Mouse (Mus musculus) limb, embryonic 12.5 days (tissue): ENCODE results near the gene C2cd2l. TPM values are rescaled to one million over a fixed set of nuclear protein-coding genes. Genes with fewer than 3 reads are reported as not detected.

ENCODE experiments used
- ATAC-seq: fragments of 200-750 bp; cut with Nextera tagmentation; 2 replicates; pipeline ENCODE4 v1.8.0; 2017; ENCODE audit warnings: low read depth, moderate TSS enrichment; ENCODE audit not compliant: insufficient number of reproducible peaks, insufficient read depth, low FRiP score, low TSS enrichment
- H3K27ac ChIP-seq: fragments of 300-500 bp; sonication (generic); 2 replicates; pipeline ENCODE4 v1.5.1; 2016; ENCODE audit warnings: mild to moderate bottlenecking, moderate library complexity
- H3K27me3 ChIP-seq: fragments of 300-500 bp; sonication (generic); 2 replicates; pipeline ENCODE4 v1.6.1; 2016; ENCODE audit warnings: mild to moderate bottlenecking, moderate library complexity
- H3K36me3 ChIP-seq: fragments of 300-500 bp; sonication (generic); 2 replicates; pipeline ENCODE4 v1.6.1; 2016; ENCODE audit warnings: mild to moderate bottlenecking, moderate library complexity
- H3K4me1 ChIP-seq: fragments of 300-500 bp; sonication (generic); replicated peaks from 2 replicates; pipeline ENCODE4 v1.6.1; 2016
- H3K4me2 ChIP-seq: fragments of 300-500 bp; sonication (generic); 2 replicates; pipeline ENCODE4 v1.6.1; 2016; ENCODE audit warnings: mild to moderate bottlenecking, moderate library complexity
- H3K4me3 ChIP-seq: fragments of 300-500 bp; sonication (generic); replicated peaks from 2 replicates; pipeline ENCODE4 v1.5.1; 2016; ENCODE audit warnings: mild to moderate bottlenecking
- H3K9ac ChIP-seq: fragments of 300-500 bp; sonication (generic); replicated peaks from 2 replicates; pipeline ENCODE4 v1.6.1; 2016; ENCODE audit warnings: mild to moderate bottlenecking, moderate library complexity
- H3K9me3 ChIP-seq: fragments of 300-500 bp; sonication (generic); 2 replicates; pipeline ENCODE4 v1.6.1; 2016; ENCODE audit warnings: mild to moderate bottlenecking, moderate library complexity
- WGBS: fragments of 180-500 bp; shearing (Covaris S2); methylation state at CpG from one replicate; pipeline ENCODE4 v1.1.7; 2016; 5-methylcytosine and 5-hydroxymethylcytosine counted together
- polyA plus RNA-seq: library from polyadenylated mRNA; unstranded; fragments of >200 nt; fragmentation: Nextera tagmentation; extraction: Ambion mirVana; gene quantifications from 2 replicates; pipeline ENCODE4 v1.2.1, GENCODE M21; 2016

C2cd2l gene
- polyA plus RNA-seq, 1 experiment from 2014 or later, result 7.9 TPM

DNA sequence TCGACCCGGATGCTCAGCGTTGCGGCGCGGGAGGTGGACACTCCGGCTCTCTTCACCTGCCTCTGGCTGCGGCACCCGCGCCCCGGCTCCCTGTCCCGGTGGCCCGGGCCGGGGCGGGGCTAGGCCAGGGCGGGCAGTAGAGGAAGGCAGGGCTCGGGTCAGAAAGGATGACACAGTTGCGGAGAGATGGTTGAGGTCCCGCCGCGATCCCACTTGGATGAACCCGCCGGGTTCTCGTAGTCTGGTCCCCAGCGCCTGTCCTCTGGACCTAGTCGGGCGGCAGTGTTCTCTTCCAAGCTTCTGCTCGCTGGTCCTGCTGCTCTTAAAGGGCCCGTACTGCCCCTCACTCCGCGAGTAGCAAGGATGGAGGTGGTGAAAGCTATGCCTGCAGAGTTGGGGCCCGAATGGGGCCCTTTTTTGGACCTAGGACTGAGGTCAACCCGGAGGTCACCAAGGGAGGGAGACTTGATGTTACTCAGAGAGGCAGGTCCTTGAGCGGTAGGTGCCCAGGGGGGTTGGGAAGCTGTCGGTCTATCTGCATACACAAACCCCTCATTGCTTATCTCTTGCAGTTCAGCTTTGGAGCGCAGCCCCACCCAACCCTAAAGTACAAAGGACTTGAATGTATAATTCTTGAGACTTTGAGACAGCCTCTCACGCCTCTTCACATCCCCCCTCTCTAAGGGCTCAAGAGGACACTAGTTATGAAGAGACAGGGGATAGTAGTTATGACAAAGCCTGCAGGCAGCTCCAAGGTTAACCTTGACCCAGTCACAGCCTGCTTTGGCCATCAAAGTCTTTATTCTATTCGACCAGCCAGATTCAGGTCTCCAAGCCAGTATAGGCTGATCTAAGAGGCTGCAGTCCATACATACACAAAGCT is 31.8 kb downstream of the C2cd2l start, which contains the start of gene Abcg4:
Gene Abcg4, minus strand, starts transcription at position 540 of the 883 bp plus-strand sequence.
- Histone ChIP-seq H3K36me3 (peaks cover 34% of the 10 kb centered on the region), H3K27me3 (peaks cover 46% of the 10 kb centered on the region), H3K4me1 (peaks cover 16% of the 10 kb centered on the region), H3K4me3 (peak within 1 kb of the TSS; percentile 76), H3K9ac (peak within 1 kb of the TSS; percentile 81), H3K9me3 (0 out of 2 replicates have a peak, but pooled peaks cover 6% of the 10 kb centered on the region), H3K27ac (no peak within 1 kb of the TSS), H3K4me2 (peak within 1 kb of the TSS; percentile 95)
- ATAC-seq, result peak; percentile 2; the same call in 1 of the 2 replicates
- WGBS, result under 1% methylated on average over 38 of the region's 38 CpGs

DNA sequence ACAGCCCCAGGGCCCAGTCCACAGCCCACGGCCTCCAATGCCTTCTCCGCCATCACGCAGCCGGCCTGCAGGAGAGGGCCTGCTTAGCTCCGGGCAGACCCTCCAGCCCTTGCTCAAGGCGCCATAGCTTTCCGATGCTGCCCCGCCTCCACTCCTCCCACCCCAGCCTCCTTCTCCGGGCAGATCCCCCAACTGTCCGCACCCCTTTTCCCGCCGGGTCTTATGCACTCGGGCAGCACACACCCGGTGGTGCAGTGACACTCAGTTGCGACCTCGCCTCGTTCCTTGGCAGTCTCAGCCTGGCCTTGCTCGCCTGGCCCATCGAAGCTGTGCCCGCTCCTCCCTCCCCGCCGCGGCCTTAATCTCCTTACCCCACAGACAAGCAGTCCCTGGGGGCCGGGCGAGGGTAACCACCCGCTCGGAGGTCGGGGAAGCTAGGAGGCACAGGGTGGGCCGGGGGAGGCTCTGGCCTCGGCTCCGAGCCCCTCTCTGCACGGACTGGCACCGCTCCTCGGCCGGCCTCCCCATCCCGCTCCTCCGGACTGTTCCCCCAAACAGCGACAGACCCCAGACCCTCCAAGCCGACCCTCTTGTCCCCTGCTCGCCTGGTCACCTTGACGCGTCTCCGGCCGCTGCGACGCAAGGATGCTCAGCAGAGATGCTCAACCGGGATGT is 32.5 kb downstream of the C2cd2l start:
- H3K4me1 ChIP-seq, result peaks cover 16% of the 10 kb centered on the region
- H3K36me3 ChIP-seq, result peaks cover 26% of the 10 kb centered on the region
- 0 out of 2 replicates have a peak, but pooled peaks cover 6% of the 10 kb centered on the region for H3K9me3 ChIP-seq
- H3K4me3 ChIP-seq, result peak overlapping the region; percentile 76
- H3K4me2 ChIP-seq, result peak overlapping the region; percentile 95
- H3K27ac ChIP-seq, result no peak overlapping the region
- peaks cover 46% of the 10 kb centered on the region for H3K27me3 ChIP-seq
- peak; percentile 50 for ATAC-seq
- WGBS, result under 1% methylated on average over 47 of the region's 47 CpGs
- peak overlapping the region; percentile 81 for H3K9ac ChIP-seq

DNA sequence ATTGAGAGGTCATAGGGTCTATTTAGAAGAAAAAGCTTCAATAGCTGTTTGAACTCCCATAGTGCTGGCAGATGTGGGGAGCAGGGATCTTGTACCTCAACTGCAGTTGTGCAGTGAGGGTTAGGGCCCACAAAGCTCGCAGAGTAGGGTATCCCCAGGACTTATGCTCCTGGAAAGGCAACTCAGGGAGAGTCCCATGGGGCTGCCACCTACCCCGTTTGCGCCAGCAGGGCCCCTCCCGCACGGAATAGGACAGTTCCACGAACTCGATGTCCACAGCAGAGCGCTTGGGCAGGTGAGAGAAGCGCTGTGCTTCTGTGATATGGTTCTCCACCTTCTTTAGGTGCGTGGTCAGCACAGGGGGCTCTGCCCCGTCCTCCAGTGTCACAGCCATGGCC is 33.1 kb downstream of the C2cd2l start:
- Histone ChIP-seq H3K4me3 (peak overlapping the region; percentile 76), H3K4me1 (peaks cover 16% of the 10 kb centered on the region), H3K36me3 (peaks cover 21% of the 10 kb centered on the region), H3K27ac (no peak overlapping the region), H3K27me3 (peaks cover 46% of the 10 kb centered on the region), H3K9me3 (0 out of 2 replicates have a peak, but pooled peaks cover 6% of the 10 kb centered on the region), H3K9ac (peak overlapping the region; percentile 81), H3K4me2 (peak overlapping the region; percentile 95)
- WGBS, result 9% methylated on average over 11 of the region's 11 CpGs
- no peak; the same call in 1 of the 2 replicates for ATAC-seq

DNA sequence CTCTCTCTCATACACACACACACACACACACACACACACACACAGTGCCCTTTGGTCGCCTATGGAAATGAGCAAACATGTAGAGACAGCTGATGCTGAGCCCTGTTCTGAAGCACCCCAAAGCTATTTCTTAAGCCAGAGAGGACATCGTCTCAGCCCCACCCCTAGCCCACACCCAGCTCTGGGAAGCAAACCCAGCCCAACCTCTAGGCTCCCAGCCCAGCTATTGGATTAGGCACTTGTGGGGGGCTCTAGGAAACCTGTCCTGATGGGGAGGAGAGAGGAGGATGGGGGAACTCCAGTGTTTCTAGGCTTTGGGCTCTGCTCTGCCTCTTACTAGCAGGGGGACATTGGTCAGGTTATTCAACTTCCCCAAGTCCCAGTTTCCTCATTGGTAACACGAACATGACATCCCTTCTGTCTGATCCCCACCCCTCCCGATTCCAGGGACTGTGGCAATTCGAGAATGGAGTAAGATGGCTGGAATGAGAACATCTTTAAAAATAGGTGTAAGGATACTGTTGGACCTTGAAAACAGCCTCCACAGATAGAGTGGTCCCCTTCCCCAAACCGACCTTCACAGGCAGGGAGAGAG is 33.7 kb downstream of the C2cd2l start:
- peak overlapping the region; percentile 76 for H3K4me3 ChIP-seq
- H3K9me3 ChIP-seq, result 0 out of 2 replicates have a peak, but pooled peaks cover 6% of the 10 kb centered on the region
- H3K4me2 ChIP-seq, result peak overlapping the region; percentile 95; the same call in 1 of the 2 replicates
- H3K9ac ChIP-seq, result peak overlapping the region; percentile 81; the same call in 1 of the 2 replicates
- WGBS, result 14% methylated on average over 6 of the region's 6 CpGs
- ATAC-seq, result no peak
- H3K27ac ChIP-seq, result no peak overlapping the region
- peaks cover 14% of the 10 kb centered on the region for H3K36me3 ChIP-seq
- H3K27me3 ChIP-seq, result peaks cover 46% of the 10 kb centered on the region
- H3K4me1 ChIP-seq, result peaks cover 16% of the 10 kb centered on the region

DNA sequence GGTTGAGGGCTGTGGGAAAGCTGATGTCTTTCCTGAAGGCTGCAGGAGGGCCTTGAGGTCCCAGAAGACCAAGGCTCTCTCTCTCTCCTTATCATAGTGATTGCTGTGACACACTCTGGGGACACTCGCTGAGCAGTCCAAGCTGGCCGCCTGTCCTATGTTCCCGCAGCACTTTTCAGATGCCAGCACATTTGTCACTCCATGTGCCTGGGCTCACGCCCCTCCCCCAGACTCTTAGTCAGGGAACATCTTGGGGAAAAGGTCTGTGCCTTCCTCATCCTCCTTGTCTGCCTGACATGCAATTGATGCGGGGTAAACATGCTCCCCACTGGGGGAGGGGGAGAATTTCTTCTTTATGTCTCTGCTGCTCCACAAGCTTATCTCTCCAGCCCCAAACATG is 36.9 kb downstream of the C2cd2l start:
- no peak overlapping the region for H3K27ac ChIP-seq

DNA sequence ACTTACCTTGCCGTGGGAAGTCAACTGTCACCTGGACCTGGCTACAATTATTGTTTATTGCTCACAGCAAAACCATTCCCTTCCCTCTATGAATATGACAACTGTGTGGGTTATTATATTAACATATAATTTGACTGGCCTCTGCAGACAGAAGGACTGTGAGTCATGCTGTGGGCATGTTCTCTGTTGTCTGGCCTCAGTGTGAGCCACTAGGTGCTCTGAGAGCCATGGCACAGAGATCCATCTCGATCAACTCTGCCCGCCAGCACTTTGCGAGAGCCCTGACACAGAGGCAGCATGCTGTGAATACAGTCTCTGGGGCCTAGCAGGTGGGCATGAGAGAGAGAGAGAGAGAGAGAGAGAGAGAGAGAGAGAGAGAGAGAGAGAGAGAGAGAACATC is 50.1 kb downstream of the C2cd2l start:
- Histone ChIP-seq H3K4me3 (no peak overlapping the region), H3K27ac (no peak overlapping the region), H3K27me3 (no peaks in the 10 kb centered on the region), H3K36me3 (no peaks in the 10 kb centered on the region), H3K4me1 (peaks cover 10% of the 10 kb centered on the region; the same call in 1 of the 2 replicates), H3K9ac (no peak overlapping the region), H3K9me3 (0 out of 2 replicates have a peak, but pooled peaks cover 3% of the 10 kb centered on the region), H3K4me2 (no peak overlapping the region)
- WGBS, result 74% methylated on average over 4 of the region's 4 CpGs
- no peak for ATAC-seq

More for the DNA sequence above, 36.9 kb downstream of the C2cd2l start:
- no peak overlapping the region for H3K4me3 ChIP-seq
- H3K36me3 ChIP-seq, result peaks cover 6% of the 10 kb centered on the region; the same call in 1 of the 2 replicates
- 70% methylated on average over 5 of the region's 5 CpGs for WGBS
- H3K9me3 ChIP-seq, result no peaks in the 10 kb centered on the region
- no peak overlapping the region for H3K9ac ChIP-seq
- peaks cover 30% of the 10 kb centered on the region for H3K27me3 ChIP-seq
- peaks cover 11% of the 10 kb centered on the region for H3K4me1 ChIP-seq
- no peak overlapping the region for H3K4me2 ChIP-seq
- no peak for ATAC-seq

DNA sequence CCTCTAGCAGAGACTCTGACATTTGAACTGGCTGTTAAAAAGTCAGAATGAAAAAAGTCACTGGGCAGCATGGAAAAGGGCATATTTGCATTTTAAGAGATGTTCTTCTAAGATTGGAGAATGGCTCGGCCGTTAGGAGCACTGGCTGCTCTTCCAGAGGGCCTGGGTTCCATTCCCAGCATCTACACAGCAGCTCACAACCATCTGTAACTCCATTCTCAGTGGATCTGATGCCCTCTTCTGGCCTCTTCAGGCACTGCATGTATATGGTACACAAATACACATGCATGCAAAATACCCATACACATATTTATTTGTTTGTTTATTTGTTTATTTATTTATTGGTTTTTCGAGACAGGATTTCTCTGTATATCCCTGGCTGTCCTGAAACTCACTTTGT is 51.0 kb downstream of the C2cd2l start:
- H3K27me3 ChIP-seq, result no peaks in the 10 kb centered on the region
- H3K36me3 ChIP-seq, result no peaks in the 10 kb centered on the region
- H3K9me3 ChIP-seq, result 0 out of 2 replicates have a peak, but pooled peaks cover 3% of the 10 kb centered on the region
- H3K4me3 ChIP-seq, result no peak overlapping the region
- no peak overlapping the region for H3K4me2 ChIP-seq
- H3K9ac ChIP-seq, result no peak overlapping the region
- peaks cover 10% of the 10 kb centered on the region; the same call in 1 of the 2 replicates for H3K4me1 ChIP-seq
- ATAC-seq, result no peak
- H3K27ac ChIP-seq, result no peak overlapping the region
- WGBS, result 85% methylated on average over 3 of the region's 3 CpGs

DNA sequence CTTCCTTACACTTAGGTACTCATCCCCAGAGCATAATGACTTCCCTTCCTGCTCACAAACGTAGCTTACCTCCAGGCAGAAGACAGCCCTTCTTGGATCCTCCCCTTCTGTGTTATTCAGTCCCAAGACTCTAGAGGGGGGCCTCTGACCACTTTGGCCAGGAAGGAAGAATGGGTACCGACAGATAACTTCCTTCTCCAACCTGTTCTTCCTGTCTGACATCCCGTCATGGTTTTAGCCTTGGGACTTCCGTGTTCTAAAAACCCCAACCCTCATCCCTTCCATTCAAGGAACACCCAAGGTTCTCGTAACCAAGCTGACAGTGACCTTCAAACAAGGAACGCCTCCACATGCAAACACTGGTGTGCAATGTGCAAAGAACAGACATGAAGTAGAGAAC is 51.7 kb downstream of the C2cd2l start, which contains the start of gene Nlrx1:
Gene Nlrx1, minus strand, starts transcription at position 168 of the 400 bp plus-strand sequence.
- H3K4me1 ChIP-seq, result peaks cover 10% of the 10 kb centered on the region; the same call in 1 of the 2 replicates
- peak within 1 kb of the TSS; percentile 59; the same call in 1 of the 2 replicates for H3K27ac ChIP-seq
- 83% methylated on average over 6 of the region's 6 CpGs for WGBS
- no peak for ATAC-seq
- peak within 1 kb of the TSS; percentile 50 for H3K4me3 ChIP-seq
- H3K27me3 ChIP-seq, result no peaks in the 10 kb centered on the region
- H3K36me3 ChIP-seq, result no peaks in the 10 kb centered on the region
- H3K9ac ChIP-seq, result peak within 1 kb of the TSS; percentile 83
- 0 out of 2 replicates have a peak, but pooled peaks cover 3% of the 10 kb centered on the region for H3K9me3 ChIP-seq
- peak within 1 kb of the TSS; percentile 81 for H3K4me2 ChIP-seq

DNA sequence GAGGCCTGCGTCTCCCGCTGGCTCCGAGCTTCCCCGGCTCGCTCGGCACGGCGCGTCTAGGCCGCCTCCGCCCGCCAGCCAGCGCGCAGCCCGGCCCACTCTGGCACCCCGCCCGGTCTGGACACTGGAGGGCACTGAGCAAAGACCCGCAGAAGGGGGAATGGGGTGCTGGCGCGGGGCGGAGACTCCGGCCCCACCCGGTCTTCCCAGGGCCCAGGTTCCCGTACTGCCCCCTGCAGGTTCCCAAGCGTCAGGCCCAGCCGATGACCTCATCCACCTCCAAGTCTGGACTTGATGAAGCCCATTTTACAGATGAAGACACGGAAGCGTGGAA is 52.1 kb downstream of the C2cd2l start:
- Histone ChIP-seq H3K9ac (peak overlapping the region; percentile 83), H3K4me2 (peak overlapping the region; percentile 81), H3K27me3 (no peaks in the 10 kb centered on the region), H3K9me3 (0 out of 2 replicates have a peak, but pooled peaks cover 3% of the 10 kb centered on the region), H3K27ac (peak overlapping the region; percentile 59; the same call in 1 of the 2 replicates), H3K4me3 (peak overlapping the region; percentile 50), H3K4me1 (peaks cover 10% of the 10 kb centered on the region; the same call in 1 of the 2 replicates), H3K36me3 (no peaks in the 10 kb centered on the region)
- peak; percentile 69 for ATAC-seq
- 5% methylated on average over 28 of the region's 28 CpGs for WGBS

DNA sequence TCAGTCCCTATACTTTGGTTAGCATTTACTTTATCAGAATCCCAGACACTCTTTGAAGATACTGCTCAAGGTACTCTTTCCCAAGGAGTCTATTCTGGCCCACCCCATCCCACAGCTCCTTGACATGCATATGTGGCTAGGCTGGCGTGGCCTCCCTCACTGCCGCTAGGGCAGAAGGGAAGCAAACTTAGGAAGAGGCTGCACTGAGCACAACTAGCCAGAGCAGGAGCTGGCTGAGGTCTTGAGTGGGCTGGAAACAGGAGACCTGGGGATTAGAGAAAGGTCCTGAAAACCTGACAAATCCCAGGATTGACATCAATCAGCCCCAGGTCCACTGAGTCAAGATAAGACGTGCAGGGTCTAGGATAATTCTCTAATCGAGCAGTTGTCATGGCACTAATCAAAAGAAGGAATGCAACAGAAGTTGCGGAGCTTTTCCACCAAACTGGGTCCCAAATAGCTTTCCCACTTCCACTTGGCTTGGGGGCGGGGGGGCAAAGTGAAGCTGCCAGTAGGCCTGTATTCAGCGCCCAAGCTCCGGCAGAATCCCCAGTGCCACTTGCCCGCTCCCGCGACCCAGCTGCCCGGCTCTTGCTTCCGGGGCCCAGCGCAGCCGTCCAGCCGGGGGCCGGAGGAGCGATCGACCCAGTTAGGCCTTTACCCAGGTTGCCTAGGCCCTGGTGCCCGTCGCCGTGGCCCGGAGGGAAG is 52.6 kb downstream of the C2cd2l start:
- Histone ChIP-seq H3K27ac (peak overlapping the region; percentile 59; the same call in 1 of the 2 replicates), H3K9ac (peak overlapping the region; percentile 83), H3K9me3 (0 out of 2 replicates have a peak, but pooled peaks cover 3% of the 10 kb centered on the region), H3K4me1 (peaks cover 10% of the 10 kb centered on the region; the same call in 1 of the 2 replicates), H3K4me2 (peak overlapping the region; percentile 81), H3K27me3 (no peaks in the 10 kb centered on the region), H3K36me3 (no peaks in the 10 kb centered on the region), H3K4me3 (peak overlapping the region; percentile 50)
- no peak for ATAC-seq
- WGBS, result 15% methylated on average over 21 of the region's 23 CpGs
